Mouse (Mus musculus) heart, postnatal 0 days (tissue): ENCODE data around the gene Sapcd1.

ENCODE experiments used
- CTCF ChIP-seq: IDR thresholded peaks from 2 replicates; pipeline ENCODE4 v1.5.1; 2016; ENCODE audit warnings: antibody characterized with exemption, control low read depth, low read depth
- EP300 ChIP-seq: IDR thresholded peaks from 2 replicates; pipeline ENCODE4 v1.6.1; 2016; ENCODE audit warnings: antibody characterized with exemption, low read depth

- TF ChIP-seq CTCF = 0 out of 2 replicates have a peak, but pooled peaks have one; percentile 6
- TF ChIP-seq EP300 = no peak
Observed at GRCm38 (mm10) chr17:35007387-35007991, 20.3 kb downstream of the Sapcd1 start.
